Mouse (Mus musculus): Measurements from ENCODE around the gene Spaca3. TPM values are rescaled to one million over a fixed set of nuclear protein-coding genes. Genes with fewer than 3 reads are reported as not detected.

The Spaca3 gene
- total RNA-seq, 1 experiment from 2014 or later: not detected

Other genes with a start within 250 kb of the Spaca3 start
- gene Myo1d, start 78.3 kb upstream of the Spaca3 start, total RNA-seq (2021): 82.4 and 88.1 TPM in 2 replicates
- gene Tmem98, start 48.2 kb upstream of the Spaca3 start, total RNA-seq (2021): 65.1 and 67.8 TPM in 2 replicates